Mouse (Mus musculus): ENCODE results near the gene Ms4a14. TPM values are rescaled to one million over a fixed set of nuclear protein-coding genes. Genes with fewer than 3 reads are reported as not detected.
A peak's percentile ranks its signal among the peaks of the same experiment; 100 is the strongest.
"Not testable (repeated sequence)": the region's sequence is repeated elsewhere in the genome, so short reads cannot be mapped to it uniquely, and the experiment has no call there.

Ms4a14 gene
- under 1 TPM; 0.22 to 0.26 TPM for total RNA-seq (2021)
- long read RNA-seq, experiment 1 = 0 reads
- long read RNA-seq, experiment 2 = 0 reads

GRCm38 (mm10) chr19:11314354-11314753, at the start of gene Ms4a14:
Gene Ms4a14 (minus strand): TSS chr19:11314454.
- no peak for DNase-seq (ENCODE audit: low spot score in 2 of 2)

- no peak for DNase-seq (ENCODE audit: low spot score in 2 of 2)
Observed at GRCm38 (mm10) chr19:11362002-11362401, 47.7 kb upstream of the Ms4a14 start.

- no peak for DNase-seq (ENCODE audit: low spot score in 2 of 2)
Observed at GRCm38 (mm10) chr19:11360106-11360505, 45.9 kb upstream of the Ms4a14 start.

- DNase-seq (ENCODE audit: low spot score in 2 of 2) = no peak
Observed at GRCm38 (mm10) chr19:11355730-11356129, 41.5 kb upstream of the Ms4a14 start.

DNA sequence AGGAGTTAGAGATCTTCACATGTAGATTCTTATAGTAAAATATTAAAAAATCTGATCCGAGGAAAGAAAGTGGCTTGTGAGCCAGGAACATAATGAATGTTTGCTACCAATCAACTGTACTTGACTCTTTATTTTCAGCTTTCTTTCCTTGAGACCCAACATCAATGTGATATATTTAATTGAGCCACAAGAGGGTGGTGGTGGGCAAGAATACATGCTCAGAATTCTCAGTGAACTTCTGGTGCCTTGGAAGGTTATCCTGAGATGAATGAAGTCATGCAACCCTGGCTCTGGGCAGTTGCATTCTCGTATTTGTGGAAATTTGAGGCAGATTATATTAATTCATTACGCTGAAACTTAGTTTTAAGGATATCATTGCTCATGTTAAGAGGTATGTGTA, 37.6 kb upstream of the Ms4a14 start:
- no peak for DNase-seq (ENCODE audit: low spot score in 2 of 2)

GRCm38 (mm10) chr19:11349698-11350481, 35.6 kb upstream of the Ms4a14 start:
- DNase-seq (ENCODE audit: low spot score in 2 of 2) = no peak

- DNase-seq (ENCODE audit: low spot score in 2 of 2) = no peak
Observed at GRCm38 (mm10) chr19:11343992-11344391, 29.7 kb upstream of the Ms4a14 start.

- DNase-seq (ENCODE audit: low spot score in 2 of 2) = no peak
Observed at GRCm38 (mm10) chr19:11343147-11343546, 28.9 kb upstream of the Ms4a14 start.

- DNase-seq (ENCODE audit: low spot score in 2 of 2) = no peak
Observed at GRCm38 (mm10) chr19:11335932-11336331, 21.7 kb upstream of the Ms4a14 start, which contains the start of gene Ms4a7. Gene Ms4a7 (minus strand): TSS chr19:11336146.

DNA sequence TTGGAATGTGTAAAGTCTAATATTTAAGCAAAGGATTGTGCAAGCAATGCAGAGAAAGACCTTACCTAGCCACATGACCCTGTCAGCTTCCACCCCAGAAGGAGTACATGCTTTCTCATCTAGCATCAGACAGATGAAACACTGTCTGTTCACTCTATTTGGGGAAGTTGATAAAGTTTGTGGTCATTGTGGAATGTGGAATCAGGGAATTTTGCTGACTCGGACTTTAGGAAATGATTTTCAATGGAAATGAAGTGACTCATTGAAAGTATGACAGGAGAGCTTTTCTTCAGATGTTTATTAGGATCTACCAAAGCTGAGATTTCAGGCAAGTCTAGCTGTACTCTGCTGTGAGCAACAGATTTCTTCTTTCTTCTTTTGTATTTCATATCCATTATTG, 6.9 kb upstream of the Ms4a14 start:
- no peak for DNase-seq (ENCODE audit: low spot score in 2 of 2)

DNA sequence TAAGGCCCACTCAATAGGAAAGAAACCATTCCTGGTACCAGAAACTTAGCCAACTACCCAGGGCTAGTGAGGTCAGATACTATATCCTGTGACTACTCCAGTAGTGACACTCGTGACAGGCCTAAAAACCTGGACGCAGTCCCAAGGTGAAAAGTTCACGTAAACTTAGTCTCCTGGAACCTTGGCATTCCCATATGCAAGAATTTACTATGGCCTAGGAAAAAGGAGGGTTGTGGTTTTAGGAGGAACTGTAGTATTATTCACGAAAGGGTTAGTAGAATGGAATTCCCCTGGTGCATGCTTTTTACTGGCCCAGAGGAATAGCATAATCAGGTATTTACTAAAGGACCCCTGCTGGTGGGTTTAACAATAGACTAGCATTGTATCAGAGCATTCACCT, 2.5 kb upstream of the Ms4a14 start:
- DNase-seq (ENCODE audit: low spot score in 2 of 2) = no peak

DNA sequence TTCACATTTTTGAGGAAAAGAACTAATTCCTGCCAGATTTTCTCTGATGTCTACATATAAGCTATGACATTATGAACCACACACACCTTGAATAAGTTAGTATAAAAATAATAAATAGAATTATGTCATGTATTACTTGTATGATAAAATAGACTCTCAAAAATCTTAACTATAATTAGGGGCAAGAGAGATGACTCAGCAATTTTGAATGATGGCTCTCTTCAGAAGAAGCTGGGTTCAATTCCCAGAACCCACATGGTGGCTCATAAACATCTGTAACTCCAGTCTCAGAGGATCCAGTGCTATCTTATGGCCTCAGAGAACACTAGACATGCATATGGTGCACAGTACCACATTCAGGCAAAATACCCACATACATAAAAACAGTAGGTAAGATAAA, 5.4 kb downstream of the Ms4a14 start:
- no peak for DNase-seq (ENCODE audit: low spot score in 2 of 2)

DNA sequence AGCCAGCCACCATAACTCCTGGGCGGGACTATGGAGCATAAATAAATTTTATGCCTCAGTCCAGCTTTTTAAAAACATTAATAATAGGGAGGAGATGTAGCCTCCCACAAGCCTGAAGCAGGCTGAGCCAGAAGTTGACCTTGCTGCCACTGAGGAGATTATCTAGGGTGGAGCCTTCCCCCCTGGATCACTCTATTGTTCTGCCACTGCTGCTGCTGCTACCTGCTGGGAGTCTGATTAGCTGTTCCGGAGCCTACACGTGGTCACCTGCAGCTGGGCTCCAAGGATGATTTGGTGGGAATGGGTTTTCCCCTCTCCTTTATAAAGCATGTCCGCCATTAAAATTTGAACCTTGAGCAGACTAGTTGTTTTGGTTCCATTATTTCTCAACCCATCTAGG, 14.7 kb downstream of the Ms4a14 start:
- DNase-seq (ENCODE audit: low spot score in 2 of 2) = not testable (repeated sequence)

- DNase-seq (ENCODE audit: low spot score in 2 of 2) = no peak
Observed at GRCm38 (mm10) chr19:11298939-11299338, 15.3 kb downstream of the Ms4a14 start.

DNA sequence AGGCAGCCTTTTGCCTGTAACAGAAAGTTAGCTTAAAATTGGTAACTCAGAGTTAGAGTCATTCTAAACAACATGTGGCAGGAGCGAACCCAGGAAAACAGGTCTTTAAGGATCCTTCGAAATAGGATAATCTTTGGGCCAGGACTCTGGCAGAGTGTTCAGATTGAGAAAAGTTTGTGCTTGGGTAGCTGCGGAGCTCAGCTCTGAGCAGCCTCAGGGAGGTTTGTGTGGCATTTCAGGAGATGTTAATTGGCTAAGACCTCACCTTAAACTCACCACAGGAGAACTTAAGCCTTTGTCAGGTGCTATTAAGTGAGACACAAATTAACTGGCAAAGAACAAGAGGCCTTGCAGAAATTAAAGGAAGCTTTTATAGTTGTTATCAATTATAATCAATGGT, 20.6 kb downstream of the Ms4a14 start:
- DNase-seq (ENCODE audit: low spot score in 2 of 2) = not testable (repeated sequence)

- peak in 1 of 2 experiments; percentile 11 for DNase-seq (ENCODE audit: low spot score in 2 of 2)
Observed at GRCm38 (mm10) chr19:11292990-11293389, 21.3 kb downstream of the Ms4a14 start.

DNA sequence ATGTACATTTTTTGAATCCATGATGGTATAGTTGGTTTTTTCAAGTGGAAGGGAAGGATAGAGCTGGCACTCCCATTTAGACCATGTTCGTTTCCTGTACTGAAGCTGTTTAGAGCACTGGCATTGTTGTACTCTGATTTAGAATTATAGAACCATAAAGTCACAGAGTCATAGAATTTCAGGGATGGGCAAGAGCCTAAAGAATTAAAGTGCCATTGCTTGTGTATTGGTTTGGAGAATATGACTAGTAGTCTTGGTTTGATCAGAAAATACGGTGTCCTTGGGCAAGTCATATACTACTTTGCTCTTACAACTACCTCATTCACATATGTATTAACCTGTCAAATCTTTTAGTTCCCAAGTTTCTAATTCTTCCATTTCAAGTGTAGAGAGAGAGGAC, 30.5 kb downstream of the Ms4a14 start, which contains the start of gene Ms4a5:
Ms4a5 (minus strand) TSS at position 101 of the 400 bp plus-strand sequence.
- no peak for DNase-seq (ENCODE audit: low spot score in 2 of 2)

DNA sequence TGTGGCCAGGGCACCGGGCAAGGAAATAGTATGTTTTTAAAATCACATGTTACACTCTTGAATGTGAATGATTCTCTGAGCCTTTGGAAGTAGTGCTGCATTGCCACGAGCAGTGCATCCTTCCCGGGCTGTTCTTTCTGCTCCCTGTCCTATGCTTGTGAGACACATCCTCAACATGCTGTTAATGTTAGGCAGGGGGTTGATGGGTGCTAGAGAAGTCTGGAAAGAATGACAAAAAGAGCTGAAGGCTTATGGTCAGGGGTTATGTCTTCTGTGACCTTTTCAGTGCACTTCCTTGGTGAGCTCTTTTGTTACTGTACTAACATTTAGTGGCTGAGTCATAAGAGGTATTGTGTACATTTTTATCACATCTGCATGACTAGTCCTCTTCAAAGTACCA, 34.0 kb downstream of the Ms4a14 start:
- no peak for DNase-seq (ENCODE audit: low spot score in 2 of 2)

DNA sequence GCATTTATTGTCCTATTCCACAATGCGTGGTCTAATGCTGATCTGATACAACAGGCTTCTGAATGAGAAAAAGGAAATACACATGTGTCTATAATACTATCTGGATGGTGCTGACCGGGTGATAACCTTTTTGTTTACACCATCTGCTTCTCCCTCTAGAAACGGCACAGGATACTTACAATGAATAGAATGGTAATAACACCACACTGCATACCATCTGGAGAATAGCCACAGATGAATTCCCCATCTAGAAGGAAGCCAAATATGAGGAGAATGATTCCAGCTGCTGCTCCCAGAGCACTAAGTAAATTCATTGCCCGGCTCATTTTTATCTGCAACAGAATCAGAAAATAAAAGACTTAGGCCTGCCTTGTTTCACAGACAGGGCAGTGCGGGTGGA, 37.8 kb downstream of the Ms4a14 start:
- DNase-seq (ENCODE audit: low spot score in 2 of 2) = no peak

- DNase-seq (ENCODE audit: low spot score in 2 of 2) = no peak
Observed at GRCm38 (mm10) chr19:11266956-11267355, 47.3 kb downstream of the Ms4a14 start.

- no peak for DNase-seq (ENCODE audit: low spot score in 2 of 2)
Observed at GRCm38 (mm10) chr19:11266052-11266845, 48.0 kb downstream of the Ms4a14 start, which contains the start of gene Ms4a1. Gene Ms4a1 (minus strand): TSS chr19:11266241.

- DNase-seq (ENCODE audit: low spot score in 2 of 2) = no peak
Observed at GRCm38 (mm10) chr19:11264602-11265185, 49.6 kb downstream of the Ms4a14 start.
